Mouse (Mus musculus): Measurements from ENCODE around the gene Dnah10.

GRCm38 (mm10) chr5:124814797-124815196 is 89.9 kb downstream of the Dnah10 start:
- TF ChIP-seq POLR2A (IDR thresholded peaks at IDR 0.05; ENCODE audit: control insufficient read depth, extremely low read depth, insufficient read depth, low read length, poor library complexity), result no peak
- TF ChIP-seq CTCF (IDR thresholded peaks at IDR 0.05; ENCODE audit: borderline replicate concordance, control insufficient read depth, extremely low read depth, insufficient read depth, low read length, poor library complexity), result no peak

All from thymus, adult 2 months (tissue).